Mouse (Mus musculus): ENCODE data around the gene Ugt1a5.

Ugt1a5 gene

DNA sequence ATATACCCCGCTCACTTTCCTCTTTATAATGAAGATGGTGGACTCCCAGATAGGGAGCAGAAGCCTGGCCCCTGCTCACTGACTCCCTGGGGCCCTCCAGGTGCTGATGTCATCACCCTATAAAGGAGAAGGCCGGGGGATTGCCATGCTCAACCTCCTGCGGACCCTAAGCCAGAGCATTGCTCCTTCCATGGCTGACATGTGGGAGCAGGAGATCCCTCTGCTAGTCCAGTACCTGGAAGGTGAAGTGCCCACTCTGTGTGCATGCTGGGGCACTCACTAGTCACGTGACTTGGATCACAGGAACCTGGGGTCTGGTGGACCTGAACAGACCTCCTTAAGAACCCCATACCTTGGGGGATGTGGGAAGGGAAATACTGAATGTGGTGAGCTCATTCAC is 74.8 kb downstream of the Ugt1a5 start:
- DNase-seq (ENCODE audit: low spot score) = no peak

DNA sequence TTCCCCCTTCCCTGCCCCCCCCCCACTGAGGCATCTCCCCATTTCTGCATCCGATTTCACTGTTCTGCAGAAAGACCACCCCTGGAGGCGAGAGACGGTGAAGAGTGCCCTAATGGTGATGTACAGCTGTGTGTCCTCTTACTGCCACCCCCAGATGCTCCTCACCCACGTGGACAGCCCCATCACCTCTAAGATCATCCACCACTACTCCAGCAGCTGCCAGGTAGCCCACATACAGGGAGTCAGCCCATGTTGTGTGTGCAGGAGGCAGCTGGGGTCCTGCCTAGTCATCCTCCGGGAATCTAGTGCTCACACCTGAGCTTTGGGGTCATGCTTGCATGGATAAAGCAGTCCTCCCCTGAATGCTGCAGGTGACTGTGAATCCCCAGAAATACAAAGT is 78.0 kb downstream of the Ugt1a5 start:
- no peak for DNase-seq (ENCODE audit: low spot score)

DNA sequence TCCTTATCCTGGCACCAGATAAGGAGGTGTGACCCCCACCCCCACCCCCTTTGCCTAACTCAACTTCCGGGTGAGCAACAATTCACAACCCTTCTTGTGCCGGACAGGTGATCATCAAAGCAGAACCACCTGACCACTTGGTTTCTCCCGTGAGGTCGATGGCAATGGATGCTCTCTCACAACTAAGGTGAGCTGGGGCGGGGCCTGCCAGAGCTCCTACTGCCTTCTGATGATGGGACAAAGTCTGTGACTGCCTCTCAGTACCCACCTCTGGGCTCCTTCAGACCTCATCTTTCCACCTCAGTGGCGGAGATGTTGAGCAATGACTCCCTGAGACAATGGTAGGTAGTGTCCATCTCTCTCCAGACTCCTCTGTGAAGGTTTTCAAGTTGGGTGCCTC is 80.1 kb downstream of the Ugt1a5 start:
- DNase-seq (ENCODE audit: low spot score) = no peak

DNA sequence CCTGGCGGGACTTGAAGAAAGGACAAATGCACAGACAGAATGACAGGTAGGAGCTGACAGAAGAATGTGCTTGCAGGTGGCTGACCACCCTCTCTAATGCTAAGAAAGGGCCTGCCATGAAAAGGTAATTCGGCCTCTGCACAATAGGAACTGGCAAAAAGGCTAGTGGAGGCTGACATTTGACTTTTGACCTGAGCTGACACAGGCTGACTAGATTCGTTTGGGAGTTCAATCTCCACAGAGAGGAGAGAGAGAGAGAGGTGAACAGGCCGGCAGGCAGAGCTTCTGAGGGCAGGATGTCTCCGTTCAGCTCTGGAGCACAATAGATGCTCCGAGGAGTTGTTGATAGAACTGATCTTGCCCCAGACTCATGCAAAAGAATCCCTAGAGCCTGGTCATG is 80.6 kb downstream of the Ugt1a5 start:
- no peak for DNase-seq (ENCODE audit: low spot score)

DNA sequence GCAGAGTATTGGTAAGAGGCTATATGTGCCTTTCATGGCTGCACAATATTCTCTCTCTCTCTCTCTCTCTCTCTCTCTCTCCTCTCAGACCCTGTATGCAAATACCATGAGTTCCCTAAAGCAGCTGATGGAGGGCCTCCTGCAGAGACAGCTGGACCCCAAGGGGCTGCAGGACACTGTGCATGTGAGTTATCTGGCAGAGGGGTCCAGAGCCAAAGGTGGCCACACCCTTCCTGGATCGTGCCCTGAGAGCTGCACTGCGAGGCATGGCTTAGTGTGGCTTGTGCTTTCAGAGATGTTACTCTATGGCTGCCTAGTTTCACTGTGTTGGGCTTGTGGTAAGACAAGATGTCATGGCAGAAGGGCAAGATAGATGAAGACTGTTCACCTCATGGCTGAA is 81.8 kb downstream of the Ugt1a5 start:
- no peak for DNase-seq (ENCODE audit: low spot score)

DNA sequence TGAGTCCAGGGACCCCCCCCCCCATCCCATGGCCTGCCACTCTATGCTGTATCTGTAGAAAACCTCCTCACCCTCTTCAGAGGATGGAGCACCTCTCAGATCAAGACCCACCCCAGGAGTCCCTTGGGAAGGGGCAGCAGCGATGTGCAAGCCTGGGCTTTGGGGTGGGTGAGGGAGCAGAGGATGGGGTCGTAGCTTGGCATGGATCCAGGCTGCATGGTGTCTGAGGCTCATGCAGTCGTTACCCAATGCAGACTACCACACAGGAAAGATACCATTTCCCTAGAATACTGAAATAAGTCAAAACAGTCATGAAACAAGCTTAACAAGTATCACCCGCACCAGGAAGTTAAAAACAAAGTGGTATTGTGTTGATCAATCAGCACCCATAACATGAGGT is 82.8 kb downstream of the Ugt1a5 start:
- DNase-seq (ENCODE audit: low spot score) = no peak

DNA sequence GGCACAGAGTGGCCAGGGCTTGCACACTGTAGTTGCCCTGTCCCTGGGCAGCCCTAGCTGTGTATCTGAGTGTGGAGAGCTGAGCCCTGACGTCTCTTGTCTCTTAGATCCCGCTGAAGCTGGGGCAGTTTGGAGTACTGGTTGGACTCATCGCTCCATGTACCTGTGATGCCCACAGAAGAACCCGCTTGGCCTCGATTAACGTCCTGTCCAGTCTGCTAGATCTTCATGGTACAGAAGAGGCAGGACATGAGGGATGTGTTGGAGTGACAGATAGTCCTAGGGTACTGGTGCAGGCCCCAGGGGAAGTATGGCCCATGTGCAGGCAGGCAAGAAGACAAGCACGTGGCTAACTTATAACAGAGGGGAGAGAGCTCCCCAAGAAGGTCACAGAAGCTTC is 83.8 kb downstream of the Ugt1a5 start:
- DNase-seq (ENCODE audit: low spot score) = no peak

DNA sequence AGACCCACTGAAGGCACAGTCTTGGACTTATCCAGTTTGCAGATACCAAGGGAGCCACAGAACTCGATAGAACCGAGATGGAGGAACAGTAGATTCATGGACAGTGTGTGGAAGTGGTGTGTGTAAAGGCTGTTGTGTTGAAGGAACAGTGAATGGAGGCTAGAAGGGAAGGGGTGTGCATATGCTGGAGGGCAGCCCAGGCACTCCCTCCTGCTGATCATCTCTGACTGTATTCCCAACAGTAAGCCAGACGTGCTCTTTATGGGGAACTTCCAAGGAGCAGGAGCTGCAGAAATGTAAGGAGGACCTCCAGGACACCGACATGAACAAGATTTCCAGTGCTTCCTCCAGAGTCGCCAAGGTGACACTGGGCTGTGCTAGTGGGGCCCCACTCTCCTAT is 84.2 kb downstream of the Ugt1a5 start:
- no peak for DNase-seq (ENCODE audit: low spot score)

DNA sequence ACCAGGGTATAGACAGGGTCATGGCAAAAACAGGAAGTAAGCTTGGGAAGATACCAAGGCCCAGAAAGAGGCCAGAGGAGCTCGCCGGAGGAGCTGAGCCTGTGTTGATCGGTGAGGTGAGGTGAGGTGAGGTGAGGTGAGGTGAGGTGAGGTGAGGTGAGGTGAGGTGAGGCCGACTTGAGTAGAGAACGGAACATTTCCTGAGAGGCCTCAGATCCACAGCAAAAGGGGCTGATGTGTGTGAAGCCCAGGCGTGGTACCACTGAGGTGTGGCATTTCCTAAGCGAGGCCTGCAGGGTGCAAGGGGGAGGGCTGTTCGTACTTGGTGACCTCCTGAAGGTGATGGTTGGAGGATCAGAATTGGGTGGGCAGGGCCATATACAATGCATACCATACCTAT is 87.3 kb downstream of the Ugt1a5 start:
- no peak for DNase-seq (ENCODE audit: low spot score)

DNA sequence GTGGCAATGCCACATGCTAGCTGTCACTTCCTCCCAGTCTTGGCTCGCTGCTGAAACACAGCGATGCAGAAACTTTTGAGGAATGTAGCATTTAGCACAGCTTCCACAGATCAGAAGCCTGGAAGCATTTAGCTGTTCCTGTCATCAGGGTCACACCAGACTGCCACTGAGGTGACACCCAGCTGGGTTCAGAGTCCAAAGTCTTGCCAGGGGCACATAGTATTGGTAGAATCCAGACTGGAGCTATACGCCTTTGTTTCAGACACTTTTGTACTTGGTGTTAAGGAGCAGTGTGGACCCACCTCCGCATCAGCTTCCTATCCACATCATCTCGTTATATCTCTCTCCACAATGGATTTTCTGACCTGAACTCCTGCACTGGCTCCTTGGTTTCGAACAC is 87.7 kb downstream of the Ugt1a5 start:
- no peak for DNase-seq (ENCODE audit: low spot score)

DNA sequence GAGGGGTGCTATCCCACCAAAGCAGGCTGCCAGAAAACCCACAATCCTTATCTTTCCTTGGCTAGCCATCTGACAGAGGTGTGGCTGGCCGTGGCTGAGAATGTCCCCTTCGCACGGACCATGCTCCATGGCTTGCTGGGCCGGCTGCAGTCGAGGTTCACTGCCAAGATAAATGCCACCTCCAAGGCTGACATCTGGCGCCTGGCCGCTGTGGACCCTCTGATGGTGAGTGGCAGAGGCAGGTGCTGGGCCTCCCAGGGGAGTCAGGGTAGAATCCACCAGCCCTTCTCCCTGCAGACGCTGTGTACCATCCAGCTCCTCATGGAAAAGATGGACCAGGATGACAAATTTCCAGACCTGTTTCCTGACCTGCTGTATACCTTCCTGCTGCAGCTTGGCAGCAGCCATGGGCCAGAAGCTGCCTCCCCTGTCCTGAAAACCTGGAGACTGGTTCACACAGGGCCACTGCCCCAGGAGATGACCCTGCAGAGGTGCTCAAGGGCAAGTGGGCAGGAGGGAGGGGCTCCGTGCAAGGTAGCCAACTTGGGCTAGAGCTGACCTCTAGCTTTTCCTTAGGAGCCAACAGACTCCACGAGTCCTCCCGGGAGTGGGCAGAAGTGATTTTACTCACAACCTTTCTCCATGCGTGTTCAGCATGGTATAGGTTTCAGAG is 89.1 kb downstream of the Ugt1a5 start:
- DNase-seq (ENCODE audit: low spot score) = no peak

DNA sequence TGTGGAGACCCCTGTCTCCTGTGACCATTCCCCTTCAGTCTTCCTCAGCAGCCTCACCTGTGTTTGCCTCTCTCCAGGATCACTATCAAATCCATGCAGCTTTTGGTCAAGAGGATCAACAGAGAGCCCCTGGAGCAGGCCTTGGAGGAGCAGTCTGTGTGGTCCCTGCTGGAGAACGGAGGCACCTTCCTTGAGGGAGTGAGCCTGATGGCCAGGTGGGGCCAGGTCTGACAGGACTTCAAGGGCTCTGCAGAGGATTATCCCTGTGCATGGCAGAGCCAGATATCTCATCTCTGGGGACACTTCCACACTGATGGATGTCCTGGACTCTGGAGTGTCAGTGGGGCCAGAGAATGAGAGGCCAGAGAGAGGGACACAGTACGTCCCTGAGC is 89.7 kb downstream of the Ugt1a5 start:
- no peak for DNase-seq (ENCODE audit: low spot score)

DNA sequence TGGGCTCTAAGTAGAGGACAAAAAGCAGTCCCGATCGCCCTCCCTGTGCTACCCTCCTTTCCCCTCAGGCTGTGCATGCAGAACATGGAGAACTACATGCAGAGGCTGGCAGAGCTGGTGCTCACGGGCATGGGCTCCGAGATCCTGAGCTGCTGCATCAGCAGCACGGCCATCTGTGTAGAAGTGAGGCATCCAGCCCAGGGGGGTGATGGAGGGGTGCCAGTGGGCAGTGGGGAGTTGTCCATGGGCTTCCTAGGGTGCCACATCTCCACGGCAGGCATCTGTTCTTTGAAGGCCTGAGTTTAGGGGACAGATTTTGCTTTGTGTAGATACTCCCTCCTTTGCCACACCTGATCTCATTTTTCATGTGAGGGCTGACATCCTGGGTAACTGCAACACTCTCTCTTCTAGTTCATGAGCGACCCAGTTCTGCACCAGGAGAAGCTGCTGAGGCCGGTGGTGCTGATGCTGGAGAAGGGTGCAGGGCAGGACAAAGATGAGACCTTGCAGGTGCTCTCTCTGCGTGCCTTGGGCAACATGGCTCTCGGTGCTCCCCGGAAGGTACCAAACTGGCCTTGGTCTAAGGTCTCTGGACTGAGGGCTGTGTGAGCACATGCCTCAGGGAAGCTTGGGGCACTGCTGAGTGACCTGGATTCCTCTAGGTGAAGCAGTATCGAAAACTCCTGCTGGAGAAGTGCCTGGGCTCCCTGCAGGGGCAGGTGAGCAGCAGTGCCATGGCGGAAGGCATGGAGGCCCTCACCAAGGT is 90.4 kb downstream of the Ugt1a5 start:
- DNase-seq (ENCODE audit: low spot score) = no peak

DNA sequence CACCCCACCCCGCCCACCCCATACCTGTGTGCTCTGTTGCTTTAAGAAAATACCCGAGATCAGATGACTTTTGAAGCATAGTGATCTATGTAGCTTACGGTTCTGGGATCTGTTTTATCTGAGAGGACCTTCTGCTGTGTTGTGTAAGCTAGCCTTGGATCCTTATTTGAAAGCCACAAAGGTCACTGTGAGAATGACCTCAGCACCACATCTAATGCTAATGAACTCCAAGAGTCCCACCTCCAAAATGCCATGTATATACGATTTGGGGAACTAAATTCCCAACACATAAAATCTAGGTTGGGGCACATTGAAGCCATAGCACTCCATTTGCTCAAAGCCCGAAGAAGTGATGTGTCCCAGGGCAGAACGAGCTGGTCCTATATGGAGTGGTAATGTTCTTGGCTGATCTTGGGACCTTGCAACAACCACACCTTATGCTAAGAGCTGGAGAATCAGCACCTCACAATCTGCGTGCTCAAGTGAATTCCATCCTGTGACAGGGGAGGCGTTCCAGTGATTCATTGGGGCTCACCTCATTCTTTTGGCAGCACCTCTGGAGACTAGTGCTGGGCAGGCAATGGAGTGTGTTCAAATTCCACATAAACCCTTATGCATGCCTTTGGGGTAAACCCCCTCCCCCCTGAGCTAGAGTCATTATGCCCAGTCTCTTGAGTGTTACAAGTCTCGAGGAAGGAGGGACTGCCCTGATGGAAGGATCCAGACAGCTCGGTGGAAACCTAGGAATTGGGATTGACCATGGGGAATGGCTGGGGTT is 91.3 kb downstream of the Ugt1a5 start:
- DNase-seq (ENCODE audit: low spot score) = no peak

DNA sequence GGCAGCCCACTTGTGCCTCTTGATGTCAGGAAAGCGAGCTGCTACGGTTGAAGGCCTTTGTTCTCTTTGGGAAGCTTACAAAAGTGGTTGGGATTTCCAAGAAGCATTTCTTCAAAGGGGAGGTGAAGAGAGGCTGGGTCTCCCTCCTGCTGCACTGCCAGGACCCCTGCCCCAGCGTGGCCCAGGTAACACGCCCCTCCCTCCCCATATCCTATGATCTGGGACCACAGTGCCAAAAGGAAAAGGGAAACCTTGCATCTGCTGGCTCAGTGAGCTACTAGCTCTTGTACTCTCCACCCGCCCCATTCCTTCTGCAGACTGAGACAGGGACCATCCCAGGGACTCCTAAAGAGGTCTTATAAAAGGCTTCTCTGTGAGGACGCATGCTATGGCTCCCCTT is 91.9 kb downstream of the Ugt1a5 start:
- DNase-seq (ENCODE audit: low spot score) = no peak

DNA sequence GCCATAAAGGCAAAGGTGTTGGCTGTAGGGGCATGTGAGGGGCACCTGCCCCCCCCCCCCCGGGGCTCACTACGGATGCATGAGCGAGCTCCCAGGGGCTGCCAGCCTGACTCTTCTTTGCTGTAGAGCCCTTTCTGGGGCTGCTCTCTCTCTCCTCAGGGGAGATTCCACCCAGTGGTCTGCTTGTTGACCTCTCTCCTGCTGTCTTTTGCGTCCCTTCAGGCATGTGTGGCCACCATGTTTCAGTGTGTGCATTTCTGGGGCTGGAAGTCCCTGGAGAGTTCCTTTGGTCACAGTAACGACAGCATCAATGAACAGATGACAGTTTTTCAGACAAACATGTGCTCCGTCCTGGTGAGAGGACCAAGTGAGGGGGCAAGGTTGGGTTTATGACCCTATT is 92.5 kb downstream of the Ugt1a5 start:
- DNase-seq (ENCODE audit: low spot score) = no peak

DNA sequence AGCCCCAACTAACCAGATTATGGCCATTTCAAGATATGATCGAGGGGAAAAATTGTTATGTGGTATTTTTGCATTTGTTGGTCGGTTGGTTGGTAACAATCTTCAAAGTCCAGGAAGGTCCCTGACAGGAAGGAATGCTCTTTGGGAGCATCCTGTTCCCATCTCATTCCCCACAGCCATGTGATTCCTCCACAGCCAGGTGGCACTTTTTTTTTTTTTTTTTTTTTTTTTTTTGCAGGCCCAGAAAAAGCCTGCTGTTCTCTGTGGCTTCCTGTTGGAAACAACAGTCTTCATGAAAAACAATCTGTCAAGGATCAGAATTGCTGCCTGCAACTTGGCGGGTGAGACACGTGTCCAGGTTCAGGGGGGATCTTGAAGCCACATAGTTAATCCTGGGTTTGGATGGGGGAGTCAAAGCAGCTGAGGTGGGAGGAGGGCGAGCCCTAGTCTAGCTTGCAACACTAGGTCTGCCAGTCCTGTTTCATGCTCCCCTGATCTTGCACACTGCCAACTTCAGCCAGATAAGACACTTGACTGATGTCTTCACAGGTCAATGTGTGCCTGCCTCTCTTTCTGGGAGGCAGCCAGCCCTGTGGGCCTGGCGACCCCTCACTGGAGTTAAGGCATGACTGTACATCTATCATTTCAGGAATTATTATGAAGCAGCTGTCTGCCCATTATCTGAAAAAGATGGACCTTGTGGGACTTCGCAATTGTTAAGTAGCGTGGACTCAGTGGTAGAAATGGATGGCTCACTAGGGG is 93.2 kb downstream of the Ugt1a5 start:
- DNase-seq (ENCODE audit: low spot score) = no peak

DNA sequence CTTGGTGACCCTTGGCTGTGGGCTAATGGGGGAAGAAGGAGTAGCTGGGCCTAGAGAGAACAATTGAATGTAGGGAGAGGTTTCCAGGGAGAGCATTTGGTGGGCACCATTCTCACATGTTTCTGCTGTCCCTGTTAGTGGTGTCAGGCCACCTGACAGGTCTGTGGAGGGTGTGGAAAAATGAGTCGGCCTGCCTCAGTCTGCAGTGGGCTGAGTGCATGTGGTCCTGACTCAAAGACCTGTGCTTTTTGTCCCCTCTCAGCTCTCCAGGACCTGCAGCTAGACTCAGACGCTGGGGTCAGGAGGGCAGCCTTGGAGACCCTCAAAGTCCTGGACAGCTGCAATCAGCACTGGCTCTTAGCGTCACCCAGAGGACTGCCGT is 93.8 kb downstream of the Ugt1a5 start:
- no peak for DNase-seq (ENCODE audit: low spot score)

DNA sequence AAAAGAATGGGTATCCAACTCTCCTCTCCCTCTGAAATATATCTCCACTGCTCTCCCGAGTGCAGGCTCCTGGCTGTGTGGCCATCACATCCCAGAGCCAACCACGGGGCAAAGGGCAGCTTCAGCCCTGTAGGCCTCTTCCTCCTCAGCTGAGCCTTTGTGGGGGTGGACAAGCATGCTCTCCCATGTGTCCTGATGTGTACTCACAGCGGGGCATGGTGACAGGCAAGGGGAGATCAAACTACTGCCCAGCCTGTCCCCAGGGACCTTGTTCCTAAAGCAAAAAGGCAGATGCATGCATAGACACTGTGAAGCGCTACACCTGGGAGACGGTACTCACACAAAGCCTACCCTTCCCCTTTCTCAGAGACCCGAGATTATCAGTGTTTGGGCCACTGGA is 94.3 kb downstream of the Ugt1a5 start:
- no peak for DNase-seq (ENCODE audit: low spot score)

DNA sequence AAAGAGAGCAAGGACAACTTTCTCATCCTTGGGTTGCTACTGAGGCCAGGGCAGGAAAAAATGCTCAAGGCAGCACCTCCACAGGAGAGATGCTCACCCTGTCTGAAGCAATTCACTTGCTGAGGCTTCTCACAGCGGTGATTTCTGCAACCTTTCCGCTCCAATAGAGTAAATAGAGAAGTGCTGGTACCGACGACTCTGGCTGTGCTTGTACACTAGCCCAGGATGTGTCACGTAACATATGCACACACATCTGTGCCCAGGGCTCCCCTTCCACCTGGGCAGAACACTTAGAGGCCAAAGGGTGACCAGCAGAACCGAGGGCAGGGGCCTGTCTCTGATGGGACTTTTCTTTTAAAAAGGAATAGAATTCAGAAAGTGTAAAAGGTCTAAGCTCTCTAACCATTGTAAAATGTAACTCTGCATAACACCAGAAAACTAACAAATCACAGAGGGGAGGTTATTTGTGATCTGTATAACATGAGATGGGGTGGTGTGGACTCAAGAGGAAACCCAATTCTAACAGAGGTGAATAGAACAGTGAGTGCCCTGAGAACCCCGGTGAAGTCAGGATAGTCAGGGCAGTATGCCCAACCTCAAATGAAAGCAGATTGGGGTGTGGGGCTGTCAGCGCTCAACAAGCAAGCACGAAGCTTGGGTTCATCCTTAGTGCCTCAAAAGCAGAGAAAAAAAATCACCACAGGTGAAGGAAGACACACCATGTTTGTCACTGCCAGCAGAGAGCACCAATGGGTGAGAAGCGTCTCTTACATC is 95.0 kb downstream of the Ugt1a5 start:
- DNase-seq (ENCODE audit: low spot score) = no peak

DNA sequence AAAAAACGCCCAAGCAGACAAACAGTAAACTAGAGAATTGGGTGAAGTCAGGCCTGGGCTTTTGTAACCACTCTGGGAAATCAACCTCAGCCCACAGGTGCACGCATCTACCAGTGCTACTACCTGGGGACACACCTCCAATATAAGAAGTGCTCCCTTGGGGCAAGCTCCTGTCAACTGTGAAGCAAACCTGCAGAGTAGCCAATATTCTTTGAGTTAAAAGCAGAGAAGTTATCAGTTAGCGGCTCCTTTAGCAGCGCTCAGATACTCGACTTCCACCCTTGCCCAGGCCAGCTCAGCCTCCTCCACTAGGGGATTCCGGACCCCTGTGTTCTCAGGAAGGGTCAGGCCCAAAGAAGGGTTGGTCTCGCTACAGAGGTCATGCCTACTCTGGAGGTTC is 95.9 kb downstream of the Ugt1a5 start:
- DNase-seq (ENCODE audit: low spot score) = no peak

DNA sequence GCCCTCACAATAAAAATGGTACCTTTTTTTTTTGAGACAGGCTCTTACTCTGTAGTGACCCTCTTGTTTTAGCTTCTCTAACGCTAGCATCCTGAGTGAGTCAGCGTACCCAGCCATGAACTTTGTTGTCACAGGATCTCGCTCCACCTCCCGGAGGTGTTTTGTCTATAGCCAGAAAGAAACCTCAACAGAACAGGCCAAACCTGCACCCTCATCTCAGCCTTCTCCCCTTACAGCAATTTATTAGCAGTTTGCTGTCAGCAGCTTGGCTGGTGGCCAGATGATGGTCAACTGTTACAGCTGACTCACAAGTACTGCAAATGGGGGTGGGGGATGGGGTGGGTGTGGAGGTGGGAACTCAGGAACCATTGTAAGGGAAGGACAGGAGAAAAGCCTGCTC is 96.4 kb downstream of the Ugt1a5 start:
- DNase-seq (ENCODE audit: low spot score) = no peak
